Mouse (Mus musculus) olfactory bulb, adult 2 months (tissue): ENCODE data around the gene Odf3.

Experiments used
- CTCF ChIP-seq: fragments of 200-500 bp; IDR thresholded peaks from 2 replicates; pipeline ENCODE4 v1.5.1; 2012; ENCODE audit warnings: low read depth, mild to moderate bottlenecking, low read length, moderate library complexity; ENCODE audit not compliant: insufficient read depth
- POLR2A ChIP-seq: fragments of 200-500 bp; IDR thresholded peaks from 2 replicates; pipeline ENCODE4 v1.6.1; 2012; ENCODE audit warnings: mild to moderate bottlenecking, low read depth, low read length, moderate library complexity; ENCODE audit not compliant: insufficient read depth

- TF ChIP-seq POLR2A (no peak), CTCF (no peak)
Observed at GRCm38 (mm10) chr7:140855181-140855580, 7.6 kb downstream of the Odf3 start.
